Mouse (Mus musculus): ENCODE results near the gene Ubac1.

DNA sequence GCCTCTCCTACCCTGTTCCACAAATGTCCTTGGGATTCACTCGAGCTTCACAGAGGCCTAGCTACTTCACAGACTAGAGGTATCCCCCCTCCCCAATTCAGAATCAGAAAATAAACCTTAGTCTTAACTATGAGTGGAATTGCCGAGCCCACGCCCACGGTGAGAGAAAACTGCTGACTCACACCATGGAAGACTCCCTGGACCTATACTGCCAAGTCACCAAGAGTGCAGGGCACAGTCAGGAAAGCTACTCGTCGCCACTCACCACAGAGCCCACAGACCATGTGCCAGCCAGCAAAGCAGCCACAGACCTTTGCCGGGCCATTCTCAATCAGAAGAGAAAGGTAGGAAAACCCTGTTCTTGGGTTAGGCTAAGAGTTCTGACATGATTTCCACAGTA is 46.6 kb upstream of the Ubac1 start:
- TF ChIP-seq CTCF (IDR thresholded peaks at IDR 0.05; ENCODE audit: low read depth) (no peak), EP300 (IDR thresholded peaks at IDR 0.05; ENCODE audit: low read depth) (no peak)
